Mouse (Mus musculus): ENCODE results near the gene Xylt2. TPM values are rescaled to one million over a fixed set of nuclear protein-coding genes. Genes with fewer than 3 reads are reported as not detected.

The Xylt2 gene
- total RNA-seq, 2 experiments from 2014 or later = 30.3 to 32.7 TPM

DNA sequence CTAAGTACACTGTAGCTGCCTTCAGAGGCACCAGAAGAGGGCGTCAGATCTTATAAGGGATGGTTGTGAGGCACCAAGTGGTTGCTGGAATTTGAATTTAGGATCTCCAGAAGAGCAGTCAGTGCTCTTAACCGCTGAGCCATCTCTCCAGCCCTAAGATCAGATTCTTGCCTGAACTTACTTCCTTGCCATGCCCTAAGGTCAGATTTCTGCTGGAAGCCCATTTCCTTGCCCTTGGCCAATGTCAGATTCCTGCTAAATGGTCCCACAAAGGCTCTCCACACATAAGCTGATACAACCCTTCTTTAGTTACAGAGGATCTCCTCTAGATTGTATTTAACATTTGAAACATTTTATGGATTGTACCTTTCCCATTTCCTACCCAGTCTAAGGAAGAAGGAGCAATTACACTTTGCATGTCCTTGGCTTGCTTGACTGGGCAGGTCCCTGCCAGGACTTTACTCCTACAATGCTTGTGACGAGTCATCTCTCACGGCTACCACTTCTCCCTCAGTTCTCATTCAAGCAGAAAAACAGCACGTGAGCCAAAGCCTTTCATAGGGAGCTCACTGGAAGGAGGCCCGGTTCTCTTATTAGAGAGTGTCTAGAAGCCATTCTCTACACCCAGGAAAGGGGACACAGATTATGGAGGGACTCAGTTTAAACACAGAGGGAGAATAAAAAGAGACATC lies 56.4 kb downstream of the Xylt2 start:
- no peak for DNase-seq (ENCODE audit: low spot score in 2 of 2)

DNA sequence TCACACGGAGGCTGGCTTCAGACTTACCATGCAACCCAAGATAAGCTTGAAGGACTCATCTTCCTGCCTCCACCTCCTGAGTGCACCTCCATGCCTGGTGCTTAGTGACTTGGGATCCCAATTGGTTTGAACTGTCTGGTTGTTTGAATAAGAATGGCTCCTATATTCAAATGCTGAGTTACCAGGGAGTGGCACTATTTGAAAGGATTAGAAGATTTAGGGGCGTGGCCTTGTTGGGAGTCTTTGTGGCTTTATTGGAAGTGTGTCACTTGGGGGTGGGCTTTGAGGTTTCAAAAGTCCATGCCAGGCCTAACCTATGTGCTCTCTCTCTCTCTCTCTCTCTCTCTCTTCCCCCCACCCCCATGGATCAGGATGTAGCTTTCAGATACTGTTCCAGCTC lies 59.7 kb downstream of the Xylt2 start:
- DNase-seq (ENCODE audit: low spot score in 2 of 2) = no peak

DNA sequence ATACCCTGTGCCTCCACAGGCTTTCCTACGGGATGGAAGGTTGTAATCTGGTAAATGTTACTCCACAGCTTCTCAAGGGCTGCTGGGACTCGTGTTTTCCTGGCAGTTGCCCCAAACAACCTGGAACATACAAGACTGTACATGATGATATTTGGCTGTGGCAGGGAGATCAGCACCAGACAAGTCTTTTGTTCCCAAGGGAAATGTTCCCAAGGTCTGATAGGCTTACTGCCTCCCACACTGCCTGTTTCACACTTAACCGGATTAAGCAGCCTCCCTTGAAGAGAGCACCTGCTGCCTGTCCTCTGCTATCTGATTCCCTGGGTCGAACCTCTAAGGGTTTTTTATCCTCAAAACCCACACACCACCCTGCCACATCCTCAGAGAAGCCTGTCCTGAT lies 61.8 kb downstream of the Xylt2 start:
- DNase-seq (ENCODE audit: low spot score in 2 of 2) = no peak

DNA sequence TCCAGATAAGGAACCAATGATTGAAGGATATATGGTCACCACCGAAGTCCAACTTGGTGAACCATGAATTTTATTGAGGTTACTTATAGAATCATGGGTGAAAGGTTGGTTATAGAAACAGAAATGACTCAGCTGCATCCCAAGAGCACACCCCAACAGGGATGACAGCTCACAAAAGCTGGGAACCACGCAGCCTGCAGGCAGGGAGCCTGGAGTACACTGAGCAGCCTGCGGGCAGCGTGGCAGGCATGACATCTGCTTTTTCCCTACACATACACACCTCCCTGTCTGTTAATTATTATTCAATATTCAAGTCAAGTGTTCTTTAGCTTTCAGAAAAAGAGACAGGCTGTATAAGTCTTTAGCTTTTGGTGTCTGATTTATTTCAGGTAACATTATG lies 62.7 kb downstream of the Xylt2 start:
- DNase-seq (ENCODE audit: low spot score in 2 of 2) = no peak

Other genes starting within 250 kb of the Xylt2 start
- gene Cacna1g, start 203.3 kb downstream of the Xylt2 start, total RNA-seq (2021) = 10 to 100 TPM in 1 of 2 experiments, 1 to 10 TPM in 1; 8.7 to 12.0 TPM
- gene Spata20, start 191.3 kb downstream of the Xylt2 start, total RNA-seq (2021) = under 1 TPM in 1 of 2 experiments, not detected in 1; 0.11 TPM
- 10 to 100 TPM; 10.3 to 13.2 TPM for gene Epn3, start 177.5 kb downstream of the Xylt2 start, total RNA-seq (2021)
- 10 to 100 TPM in 1 of 2 experiments, 1 to 10 TPM in 1; 4.9 to 12.7 TPM for gene Mycbpap, start 155.8 kb downstream of the Xylt2 start, total RNA-seq (2021)
- gene Rsad1, start 128.3 kb downstream of the Xylt2 start, total RNA-seq (2021) = 10 to 100 TPM; 14.5 to 15.3 TPM
- gene Chad, start 112.5 kb downstream of the Xylt2 start, total RNA-seq (2021) = under 1 TPM; 0.45 to 0.90 TPM
- 10 to 100 TPM; 59.1 to 67.3 TPM for gene Acsf2, start 75.6 kb downstream of the Xylt2 start, total RNA-seq (2021)
- 100 to 1,000 TPM; 122 to 126 TPM for gene Lrrc59, start 47.7 kb downstream of the Xylt2 start, total RNA-seq (2021)
- 10 to 100 TPM; 79.8 to 88.5 TPM for gene Mrpl27, start 23.7 kb downstream of the Xylt2 start, total RNA-seq (2021)
- 1 to 10 TPM; 5.3 to 6.1 TPM for gene Eme1, start 23.6 kb downstream of the Xylt2 start, total RNA-seq (2021)
- gene Gm11541, start 27.0 kb upstream of the Xylt2 start, total RNA-seq (2021) = under 1 TPM; 0.22 to 0.37 TPM
- under 1 TPM; 0.67 to 0.87 TPM for gene Cdc34b, start 64.3 kb upstream of the Xylt2 start, total RNA-seq (2021)
- not detected for gene Tmem92, start 105.2 kb upstream of the Xylt2 start, total RNA-seq (2021)